Mouse (Mus musculus) urinary bladder, postnatal 36 days (tissue): ENCODE measurements around the gene Trappc1.

Experiments
- DNase-seq, 2 experiments: peaks; one replicate each; pipeline ENCODE4 v3.0.0; 2022; ENCODE audit warnings: low spot score in 2 of 2, mixed read lengths in 1 of 2

Trappc1 gene

DNA sequence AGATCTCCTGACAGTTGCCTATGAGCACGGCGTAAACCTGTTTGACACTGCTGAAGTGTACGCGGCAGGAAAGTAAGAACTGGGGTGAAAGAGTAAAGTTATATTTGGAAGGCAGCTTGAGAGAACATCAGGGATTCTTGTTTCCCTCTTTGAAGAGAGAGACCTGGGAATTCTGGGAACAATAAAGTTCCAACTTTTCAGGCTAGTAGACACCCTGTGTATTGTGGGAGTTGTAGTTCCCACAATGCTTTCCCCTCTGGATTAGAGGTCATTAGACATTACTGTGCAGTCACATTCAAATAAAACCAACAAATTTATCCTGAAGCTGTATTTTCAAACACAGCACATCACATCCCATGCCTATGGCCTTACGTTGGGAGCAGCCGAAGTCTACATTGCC is 4.7 kb downstream of the Trappc1 start:
- no peak for DNase-seq

DNA sequence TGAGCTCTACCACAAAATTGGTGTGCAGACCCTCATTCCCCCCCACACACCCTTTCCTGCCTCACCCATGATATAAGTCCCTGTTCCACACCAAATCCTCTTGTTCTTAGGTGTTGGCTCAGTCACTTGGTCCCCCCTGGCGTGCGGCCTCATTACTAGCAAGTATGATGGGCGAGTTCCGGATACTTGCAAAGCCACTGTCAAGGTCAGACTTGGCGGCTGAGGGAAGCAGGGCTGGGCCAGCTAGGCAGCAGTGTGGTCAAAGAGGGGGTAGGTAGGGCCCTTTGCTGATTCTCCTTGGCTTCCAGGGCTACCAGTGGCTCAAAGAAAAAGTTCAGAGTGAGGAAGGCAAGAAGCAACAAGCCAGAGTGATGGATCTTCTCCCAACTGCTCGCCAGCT is 7.4 kb downstream of the Trappc1 start:
- no peak for DNase-seq

DNA sequence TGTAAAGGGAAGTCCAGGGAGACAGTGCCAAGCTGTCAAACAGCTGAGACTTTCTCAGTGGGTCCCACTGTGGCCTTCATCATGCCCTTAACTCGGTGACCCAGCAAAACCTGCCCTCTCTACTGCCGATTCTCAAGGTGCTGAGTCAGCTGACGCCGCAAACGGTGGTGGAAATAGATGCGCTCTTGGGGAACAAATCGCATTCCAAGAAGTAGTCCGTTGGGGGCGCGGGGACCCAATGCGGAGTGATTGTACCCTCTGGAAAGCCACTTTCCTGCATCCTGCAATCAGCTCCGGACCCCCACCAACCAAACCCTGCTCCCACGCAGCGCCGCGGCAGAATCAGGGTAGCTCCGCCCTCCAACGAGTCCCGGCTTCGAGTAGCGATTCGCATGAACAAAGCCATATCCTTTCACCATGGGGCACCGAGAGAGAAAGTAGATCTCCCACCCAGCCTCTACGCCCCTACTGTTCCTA is 8.2 kb downstream of the Trappc1 start:
- peak; percentile 67 to 72 for DNase-seq

DNA sequence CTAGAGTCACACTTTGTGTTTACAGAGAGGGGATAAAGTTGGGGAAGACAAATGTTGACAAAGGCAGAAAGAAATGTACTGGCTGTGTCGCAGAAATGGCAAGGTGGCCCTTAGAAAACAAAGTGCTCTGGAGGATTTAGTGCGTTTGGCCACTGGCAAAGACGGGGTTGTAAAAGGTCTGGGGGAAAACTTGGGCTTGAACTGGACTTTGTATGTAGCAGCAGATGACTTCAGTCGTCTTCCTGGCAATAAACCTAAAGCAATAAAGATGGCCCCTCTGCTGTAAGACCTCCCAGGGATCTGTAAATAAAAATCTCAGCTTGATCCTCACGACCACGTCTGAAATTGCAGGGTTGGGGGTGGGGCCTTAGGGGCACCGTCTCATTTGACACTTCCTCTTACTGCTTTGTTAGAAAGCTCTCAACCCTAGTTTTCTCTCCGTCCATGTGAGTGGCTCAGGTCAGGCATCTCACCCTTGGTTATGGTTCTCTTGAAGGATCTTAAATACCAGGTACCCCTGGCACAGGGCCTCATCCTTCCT is 9.0 kb downstream of the Trappc1 start:
- DNase-seq, result no peak

DNA sequence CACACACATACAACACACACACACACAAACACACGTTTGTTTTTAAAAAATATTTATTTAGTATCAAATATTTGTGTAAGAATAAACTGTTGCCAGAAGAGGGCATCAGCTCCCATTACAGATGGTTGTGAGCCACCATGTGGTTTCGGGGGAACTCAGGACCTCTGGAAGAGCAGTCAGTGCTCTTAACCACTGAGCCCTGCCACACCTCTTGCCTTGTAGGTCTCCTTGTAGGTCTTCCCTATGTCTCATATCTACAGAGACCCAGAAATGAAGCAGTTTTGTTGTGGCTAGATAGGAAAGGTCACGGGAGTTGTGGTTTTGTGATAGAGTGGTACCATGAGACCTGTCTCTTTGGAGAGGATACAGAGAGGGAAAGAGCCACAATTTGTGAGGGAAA is 10.1 kb downstream of the Trappc1 start:
- DNase-seq, result no peak

DNA sequence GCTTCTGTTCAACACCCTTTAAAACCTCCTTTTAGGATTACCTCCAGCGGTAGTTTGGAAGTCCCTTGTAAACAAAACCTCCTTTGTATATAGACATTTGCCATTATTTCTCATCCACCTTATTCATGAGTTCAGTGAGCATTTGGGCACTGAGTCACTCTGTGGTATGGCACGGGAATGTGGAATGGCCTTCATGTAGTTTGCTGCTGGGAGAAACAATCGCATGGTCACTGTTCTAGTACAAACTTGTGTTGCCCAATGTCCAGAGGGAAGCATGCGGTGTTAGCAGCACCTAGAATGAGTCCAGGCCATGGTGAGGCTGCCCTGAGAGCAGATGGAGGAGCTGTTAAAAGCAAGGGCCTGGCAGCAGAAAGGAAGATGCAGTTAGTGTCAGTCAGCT is 11.0 kb downstream of the Trappc1 start:
- no peak for DNase-seq

DNA sequence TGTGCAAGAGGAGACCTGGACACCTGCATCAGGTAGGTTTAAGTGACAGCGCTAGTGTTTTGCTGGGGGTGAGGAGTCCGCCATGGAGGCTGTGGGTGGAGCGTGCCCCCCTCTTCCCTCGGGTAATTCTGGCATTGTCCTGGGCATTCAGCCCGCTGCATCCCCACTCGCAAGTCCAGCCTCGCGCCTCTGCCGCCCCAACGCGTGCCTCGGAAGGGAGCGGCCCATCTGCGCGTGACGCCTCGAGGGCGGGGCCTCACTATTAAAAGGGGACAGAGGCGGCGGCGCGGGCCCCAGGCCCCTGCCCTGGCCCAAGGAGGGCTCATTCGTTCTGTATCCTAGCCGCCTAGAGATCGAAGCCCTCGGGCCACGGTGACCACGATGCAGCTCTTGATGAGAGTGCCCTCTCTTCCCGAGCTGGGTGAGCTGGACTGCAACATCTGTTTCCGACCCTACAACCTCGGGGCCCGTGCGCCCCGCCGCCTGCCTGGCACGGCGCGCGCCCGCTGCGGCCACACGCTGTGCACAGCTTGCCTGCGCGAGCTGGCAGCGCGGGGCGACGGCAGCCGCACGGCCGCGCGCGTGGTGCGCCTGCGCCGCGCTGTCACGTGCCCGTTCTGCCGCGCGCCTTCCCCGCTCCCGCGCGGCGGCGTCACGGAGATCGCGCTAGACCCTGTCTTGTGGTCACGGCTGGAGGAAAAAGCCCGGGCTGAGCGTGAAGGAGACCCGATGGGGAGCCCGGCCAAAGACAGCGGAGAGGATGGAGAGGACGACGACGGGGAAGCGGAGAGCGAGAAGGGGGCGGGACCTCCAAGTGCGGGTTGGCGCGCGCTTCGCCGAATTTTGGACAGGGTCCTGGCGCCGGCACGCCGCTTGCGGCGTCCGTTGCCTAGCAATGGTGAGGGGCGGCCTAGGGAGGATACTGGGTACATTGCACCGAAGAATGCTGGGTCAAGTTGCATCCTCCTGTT is 16.7 kb downstream of the Trappc1 start, which contains the start of gene Rnf227:
Rnf227 (plus strand) TSS at position 301 of the 971 bp plus-strand sequence.
- DNase-seq, result peak; percentile 55 to 62

DNA sequence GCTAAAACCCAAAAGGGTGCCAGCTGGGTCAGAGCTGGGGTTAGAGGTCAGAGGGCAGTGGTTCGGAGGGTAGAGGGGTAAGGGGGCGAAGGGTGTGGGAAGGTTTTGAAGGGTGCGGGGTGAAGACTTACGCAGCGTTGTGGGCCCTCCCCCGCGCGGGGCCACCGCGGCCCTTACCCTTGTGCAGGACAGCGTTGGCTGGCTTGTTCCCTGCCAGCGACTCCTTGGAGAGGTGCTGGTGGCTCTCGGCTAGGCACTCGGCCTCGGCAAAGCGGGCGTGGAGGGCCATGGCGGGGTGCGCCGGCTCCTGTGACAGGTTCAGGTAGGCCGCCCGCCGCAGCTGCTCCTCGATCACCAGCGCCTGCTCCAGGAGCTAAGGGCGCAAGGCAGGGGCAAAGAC is 22.7 kb downstream of the Trappc1 start:
- DNase-seq, result no peak

DNA sequence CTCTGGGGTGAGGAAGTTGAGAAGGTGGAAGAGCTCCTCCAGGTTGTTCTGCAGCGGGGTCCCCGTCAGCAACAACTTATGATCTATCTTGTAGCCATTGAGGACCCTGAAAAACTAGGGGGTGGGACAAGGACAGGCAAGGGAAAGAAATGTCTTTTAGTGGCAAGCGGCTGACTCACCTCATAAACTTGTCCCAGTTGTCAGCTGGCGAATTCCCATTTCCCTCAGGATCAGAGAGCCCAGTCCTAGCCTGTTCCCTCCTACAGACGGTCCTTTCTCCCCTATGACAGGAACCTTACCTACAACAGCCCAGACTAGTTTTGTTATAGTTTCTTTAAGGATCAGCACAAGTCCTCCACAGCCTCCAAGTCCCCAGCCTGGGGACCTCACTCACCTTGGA is 32.8 kb downstream of the Trappc1 start:
- DNase-seq, result no peak

DNA sequence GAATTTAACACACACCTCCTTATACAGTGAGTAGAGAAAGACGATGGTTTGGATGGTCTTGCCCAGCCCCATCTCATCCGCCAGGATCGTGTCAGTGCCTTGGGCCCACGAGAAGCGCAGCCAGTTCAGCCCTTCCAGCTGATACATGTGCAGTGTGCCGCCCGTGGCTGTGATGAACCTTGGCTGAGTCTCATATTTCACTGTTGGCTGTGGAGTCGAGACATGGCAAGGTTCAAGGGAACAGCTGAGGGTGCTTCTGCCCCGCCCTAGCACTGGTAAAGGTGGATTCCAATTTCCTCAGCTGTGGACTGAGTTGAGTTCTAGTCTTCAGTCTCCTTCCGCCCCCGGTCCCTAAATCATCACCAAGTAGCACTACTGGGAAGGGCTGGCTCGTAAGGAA is 33.9 kb downstream of the Trappc1 start:
- no peak for DNase-seq

DNA sequence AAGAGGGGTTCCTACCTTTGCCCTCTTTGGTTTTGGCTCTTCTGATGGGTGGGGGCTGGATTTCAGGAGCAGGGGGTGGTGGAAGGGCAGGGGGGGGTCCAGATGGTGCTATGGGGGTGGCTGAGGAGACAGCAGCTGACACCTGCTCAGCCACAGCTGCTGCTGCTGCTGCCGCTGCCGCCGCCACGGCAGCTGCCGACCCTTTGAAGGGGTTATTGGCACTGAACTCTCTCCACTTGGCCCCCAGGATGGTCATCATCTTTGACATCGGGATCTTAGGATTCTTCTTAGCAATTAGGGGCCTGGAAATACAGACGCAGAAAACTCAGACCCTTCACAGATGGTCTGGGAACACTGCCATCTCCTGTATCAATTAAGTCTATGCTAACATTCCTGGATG is 38.2 kb downstream of the Trappc1 start:
- DNase-seq, result no peak

DNA sequence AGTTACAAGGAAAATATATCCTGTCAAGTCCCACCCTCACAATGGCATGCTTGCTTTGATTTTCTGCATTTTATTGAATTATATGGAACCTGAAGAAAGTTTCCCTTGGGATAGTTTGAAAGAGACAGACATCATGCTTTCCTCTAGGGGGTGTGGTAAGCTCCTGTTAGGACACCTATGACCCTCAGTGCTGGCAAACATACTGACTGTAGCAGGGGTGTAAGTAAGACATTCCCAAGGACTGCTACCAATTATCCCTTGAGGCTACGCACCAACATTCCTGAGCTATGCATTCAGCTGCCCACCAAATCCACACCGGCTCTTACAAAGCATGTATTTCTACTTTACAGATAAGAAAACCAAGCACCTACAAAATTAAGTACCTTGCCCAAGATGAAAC is 38.7 kb downstream of the Trappc1 start:
- no peak for DNase-seq

DNA sequence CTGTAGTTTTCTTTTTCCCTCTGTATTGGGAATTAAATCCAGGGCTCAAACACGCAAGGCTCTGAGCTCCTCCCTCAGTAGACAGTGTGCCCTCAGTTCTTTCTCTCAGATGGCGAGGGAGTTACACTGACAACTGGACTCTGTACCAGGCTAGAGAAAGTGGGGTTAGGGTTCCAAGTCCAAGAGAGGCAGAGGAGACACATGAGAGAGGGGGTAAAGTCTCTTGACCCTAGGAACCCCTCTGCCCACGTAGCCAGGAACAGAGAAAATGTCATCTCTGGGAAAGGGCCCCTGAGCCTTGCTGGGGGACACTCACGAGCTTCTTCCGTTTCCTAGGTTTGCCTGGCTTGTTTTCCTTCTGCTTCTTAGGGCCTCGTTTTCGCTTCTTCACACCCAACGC is 40.6 kb downstream of the Trappc1 start:
- no peak for DNase-seq

DNA sequence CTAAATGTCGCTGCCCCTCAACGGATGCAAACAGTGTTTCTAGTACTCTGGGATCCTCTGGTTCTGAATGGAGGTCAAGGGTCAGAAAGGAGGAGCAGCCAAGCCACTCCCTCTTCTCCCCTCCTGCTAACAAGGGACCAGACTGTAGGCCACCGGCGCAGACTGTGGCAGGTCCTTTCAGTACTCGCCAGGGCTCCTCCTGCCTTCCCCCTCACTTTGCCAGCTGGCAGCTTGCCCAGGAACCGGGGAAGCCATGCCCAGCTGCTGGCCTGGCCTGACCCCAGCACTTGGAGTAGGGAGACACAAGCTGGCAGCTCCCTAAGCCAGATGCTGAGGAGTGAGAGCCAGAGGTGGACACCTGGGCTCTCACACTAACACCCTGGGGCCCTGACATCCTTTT is 41.1 kb downstream of the Trappc1 start:
- DNase-seq, result peak; percentile 86 to 94

DNA sequence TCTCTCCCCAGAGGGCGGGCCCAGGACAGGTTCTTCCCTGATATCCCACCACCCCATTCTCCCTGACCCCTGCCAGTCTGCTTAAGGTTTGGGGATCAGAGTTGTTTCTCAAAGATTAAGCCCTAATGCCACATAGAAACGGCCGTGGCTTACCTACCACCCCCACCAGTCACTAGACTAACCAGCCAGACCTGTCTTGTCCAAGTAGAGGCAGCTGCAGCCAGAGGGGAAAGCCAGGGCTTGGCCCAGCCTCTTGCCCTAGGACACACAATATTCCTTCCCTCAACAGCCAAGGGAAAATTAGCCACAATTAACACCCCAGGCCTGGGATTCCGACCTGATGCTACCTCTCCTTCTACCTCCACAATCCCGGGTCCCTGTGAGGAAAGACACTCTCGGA is 41.9 kb downstream of the Trappc1 start:
- peak; percentile 47 to 64 for DNase-seq

DNA sequence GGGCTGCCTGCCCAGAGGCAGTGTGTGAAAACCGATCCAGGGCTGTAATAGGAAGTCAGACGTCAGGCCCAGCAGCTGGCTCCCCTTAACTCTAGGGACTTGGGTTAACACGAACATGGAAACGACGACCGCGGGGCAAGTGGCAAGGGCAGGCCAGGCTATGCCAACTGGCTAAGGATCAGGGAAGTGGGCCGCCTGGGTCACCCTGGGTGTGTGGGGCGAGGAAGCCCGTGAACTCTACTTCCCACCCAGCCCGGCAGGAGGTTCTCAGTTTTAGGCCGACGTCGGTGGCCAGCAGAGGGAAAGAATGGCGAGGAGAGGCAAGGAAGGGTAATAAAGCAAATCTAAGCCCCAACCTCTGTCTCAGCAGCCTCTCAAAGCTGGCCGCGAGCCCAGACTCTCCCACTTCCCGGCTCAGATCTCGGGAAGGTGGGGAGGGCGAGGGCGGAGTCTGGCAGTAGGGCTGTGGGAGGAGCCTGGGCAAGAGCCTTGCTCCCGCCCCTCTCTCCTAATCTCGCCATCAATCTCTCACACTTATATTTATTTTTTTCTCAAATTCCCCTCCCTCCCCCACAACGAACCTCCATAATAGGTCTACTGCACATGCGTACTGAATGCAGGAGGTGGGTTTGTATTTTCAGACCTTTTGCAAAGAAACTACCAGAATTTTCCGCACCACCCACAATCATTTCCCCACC is 42.5 kb downstream of the Trappc1 start:
- peak; percentile 90 to 97 for DNase-seq

DNA sequence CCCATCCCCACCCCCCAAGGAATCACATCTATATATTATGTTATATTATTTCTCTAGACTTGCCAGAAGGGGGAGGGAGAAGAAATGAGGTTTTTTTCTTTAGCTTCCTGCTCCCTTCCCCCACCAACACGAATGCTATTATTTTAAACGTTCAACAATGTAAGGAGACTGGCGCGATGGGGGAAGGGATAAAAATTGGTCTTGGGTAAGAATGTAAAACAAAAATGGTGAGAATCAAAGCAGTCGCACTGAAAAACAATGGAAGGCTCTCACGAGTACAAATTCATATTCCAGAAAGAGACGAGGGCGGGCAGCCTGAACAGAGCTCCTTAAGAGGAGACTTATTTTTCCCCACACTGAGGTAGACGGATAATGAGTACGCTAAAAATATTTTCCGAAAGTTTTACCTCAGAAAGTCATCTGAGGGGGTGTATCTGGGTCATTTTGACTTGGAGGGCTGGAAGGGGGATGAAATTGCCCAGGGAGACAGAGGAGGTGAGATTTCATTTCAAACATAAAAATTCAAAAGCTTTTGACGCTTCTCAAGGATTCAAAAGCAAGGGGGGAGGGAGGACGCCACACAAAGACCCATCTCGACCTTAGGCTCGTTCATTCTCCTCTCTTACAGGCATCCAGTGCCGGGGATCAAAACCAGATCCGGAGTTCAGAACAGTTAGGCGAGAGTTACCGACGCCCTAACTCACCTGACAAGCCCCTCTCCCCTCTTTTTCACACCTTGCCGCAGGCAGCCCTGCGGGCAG is 43.3 kb downstream of the Trappc1 start:
- DNase-seq, result peak; percentile 20 to 21

DNA sequence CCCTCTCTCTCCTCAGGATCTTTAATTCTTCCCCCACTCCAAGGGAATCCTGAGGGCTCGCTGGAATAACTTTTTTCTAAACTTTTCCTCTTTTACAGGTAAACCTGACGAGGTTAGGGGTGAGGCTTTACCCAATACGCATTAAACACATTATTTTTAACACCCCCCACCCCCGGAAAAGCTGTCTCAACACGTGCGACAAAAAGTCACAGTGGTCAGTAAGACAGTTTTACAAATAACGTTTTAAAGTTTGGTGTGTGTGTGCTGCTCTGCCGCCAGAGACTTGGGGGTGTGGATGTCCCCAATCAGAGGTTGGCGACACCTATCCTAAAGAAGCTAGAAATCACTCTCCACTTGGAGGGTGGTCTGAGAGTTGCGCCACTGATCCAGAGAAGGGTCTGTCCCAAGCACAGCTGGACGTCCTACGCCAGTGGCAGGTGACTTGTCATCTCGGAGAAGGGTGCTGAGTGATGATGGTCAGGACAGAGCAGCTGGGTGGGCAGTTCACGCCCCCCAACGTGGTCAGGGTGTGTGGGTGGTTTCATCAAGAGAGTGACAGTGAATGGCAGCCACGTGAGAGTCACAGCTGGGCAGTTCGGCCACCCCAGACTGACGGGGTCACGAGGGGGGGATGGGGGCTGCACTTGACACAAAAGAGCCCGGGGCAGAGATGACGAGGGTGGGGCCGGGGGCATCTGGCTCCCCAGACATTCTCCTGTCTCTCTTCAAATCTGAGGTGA is 44.0 kb downstream of the Trappc1 start:
- DNase-seq, result peak; percentile 11 to 13

DNA sequence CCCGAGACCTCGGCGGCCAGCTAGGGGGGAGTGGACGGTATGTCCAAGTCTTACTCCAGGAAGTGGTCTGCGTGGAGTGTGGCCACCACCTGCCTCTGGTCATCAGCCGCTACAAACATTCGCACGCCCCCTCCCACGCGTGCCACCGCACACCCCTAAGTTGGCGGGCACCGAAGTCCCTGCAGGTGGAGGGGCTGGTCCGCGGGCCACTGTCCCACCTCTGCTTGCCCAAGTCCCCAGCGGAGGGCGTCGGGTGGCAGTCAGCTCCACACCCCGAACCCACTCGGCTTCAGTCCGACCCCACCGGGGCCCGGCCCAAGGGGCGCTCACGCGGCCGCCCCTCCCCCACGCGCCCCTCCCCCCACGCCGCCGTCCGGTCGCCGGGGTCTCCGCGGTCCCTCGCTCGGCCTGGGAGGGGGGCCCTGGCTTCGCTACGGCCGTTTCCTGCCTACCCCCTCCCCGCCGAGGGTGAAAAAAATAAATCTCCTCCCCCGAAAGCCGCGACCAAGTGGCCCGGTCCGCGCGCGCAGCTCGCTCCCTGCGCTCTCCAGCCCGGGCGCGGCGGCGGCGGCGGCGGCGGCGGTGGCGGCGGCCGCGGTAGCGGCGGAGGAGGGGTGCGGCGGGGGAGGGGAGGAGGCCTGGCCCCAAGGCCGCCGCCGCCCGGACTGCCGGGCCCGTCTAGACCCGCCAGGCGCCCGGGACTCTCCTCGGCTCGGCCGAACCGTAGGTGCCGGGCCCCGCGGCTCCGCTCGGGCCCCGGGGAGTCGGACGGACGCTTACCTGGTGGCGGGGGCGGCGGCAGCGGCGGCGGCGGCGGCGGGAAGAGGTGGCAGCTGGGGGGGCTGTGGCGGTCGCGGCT is 44.8 kb downstream of the Trappc1 start:
- peak; percentile 24 to 30 for DNase-seq
